Mouse (Mus musculus): ENCODE results near the gene Phykpl.

The Phykpl gene

DNA sequence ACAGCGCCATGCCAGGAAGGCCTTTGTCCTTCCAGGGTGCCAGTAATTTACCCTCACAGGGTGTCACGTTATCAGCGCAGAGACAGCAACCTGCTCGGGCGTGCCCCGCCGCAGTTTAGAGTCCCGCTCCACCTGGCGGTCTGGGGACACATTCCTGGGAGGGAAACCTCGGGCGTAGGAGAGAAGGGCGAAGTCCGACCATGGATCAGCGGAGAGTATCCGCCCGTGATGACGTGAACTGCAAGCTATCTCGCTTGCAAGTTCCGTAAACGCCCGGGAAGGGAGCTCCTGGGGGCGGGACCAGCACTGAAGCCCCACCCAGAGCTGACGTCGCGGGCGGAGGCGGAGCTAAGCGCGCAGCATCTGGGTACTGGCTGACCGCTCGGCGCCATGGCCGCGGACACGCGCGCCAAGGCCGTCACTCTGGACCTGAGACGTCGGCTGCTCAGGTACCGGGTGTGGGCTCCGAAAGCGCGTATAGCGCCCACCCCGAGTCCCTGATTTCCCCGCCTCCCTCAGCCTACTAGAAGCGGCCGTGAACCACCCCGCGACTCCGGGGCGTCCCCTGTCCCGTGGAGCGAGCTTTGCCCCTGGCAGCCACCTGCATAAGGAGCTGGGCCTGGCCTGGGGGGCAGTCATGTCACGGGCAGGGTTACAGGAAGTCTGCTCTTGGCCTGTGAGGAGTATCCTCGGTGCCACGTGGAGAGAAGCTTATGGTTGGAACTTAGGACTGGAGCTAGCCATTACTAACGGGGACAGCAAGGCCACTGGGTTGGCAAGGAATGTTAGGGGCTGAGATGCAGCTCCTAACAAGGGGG, at the start of gene Phykpl:
Gene Phykpl (plus strand): TSS at position 327 of the 818 bp plus-strand sequence.
- DNase-seq, result peak; percentile 94 to 97

DNA sequence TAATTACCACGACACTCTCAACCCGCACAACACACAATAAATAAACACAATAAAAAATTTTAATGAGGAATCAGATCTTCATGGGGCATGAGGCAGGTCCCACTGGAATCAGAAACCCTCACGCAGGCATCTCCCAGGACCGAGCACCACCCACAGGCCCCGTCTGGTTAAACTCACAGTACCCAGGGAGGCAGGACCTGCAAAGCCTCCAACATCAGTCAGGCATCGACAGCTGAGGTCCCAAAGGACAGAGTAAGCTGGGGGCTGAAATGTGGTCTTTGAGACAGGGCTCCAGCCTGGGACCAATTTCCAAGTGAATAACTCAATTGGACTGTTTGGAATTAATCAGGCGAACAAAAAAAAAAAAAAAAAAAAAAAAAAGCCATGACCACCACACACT, 46.2 kb upstream of the Phykpl start:
- no peak for DNase-seq

- no peak for DNase-seq
Measured at GRCm38 (mm10) chr11:51538919-51539758, 45.4 kb upstream of the Phykpl start.

DNA sequence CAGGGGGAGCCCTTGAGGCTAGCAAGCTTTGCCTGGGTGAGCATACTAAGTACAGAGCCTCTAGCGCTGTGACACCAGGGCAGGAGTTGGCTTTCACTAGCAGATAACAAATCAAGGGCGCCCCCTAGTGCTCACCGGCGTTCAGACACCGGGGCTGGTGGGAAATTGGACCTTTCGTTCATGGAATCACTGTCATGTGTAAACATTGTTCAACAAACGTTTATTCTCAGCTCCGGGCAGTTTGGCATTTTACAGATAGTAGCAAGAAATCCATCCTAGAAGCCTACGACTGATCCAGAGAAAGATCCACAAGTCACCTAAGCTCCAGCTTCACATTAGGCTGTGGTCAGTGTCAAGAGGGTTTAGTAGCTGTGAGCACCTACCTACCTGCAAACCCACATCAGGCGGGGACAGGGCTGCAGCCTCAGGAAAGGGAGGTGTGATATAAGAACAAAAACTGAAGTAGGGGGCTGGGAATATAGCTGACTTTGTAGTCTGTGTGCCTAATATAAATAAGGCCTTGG, 44.7 kb upstream of the Phykpl start:
- peak; percentile 84 to 95 for DNase-seq

DNA sequence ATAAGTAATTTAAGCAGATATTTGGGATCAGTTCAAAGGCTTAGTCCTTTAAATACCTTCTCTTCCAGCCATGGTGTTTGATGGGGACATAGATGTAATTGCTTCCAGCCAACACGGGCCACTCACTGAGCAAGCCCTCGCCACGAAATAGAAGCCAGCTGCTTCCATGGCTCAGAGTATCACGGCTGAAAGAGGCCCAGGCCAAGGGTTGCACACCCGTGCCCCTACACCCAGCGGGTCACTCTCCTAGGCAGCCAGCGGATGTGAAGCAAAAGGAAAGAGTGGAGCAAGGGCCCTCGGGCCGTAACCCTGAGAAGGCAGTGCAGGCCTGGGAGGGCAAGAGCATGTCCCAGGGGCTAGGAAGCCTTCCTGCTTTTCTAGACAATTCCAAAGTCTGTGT, 42.1 kb upstream of the Phykpl start:
- no peak for DNase-seq

DNA sequence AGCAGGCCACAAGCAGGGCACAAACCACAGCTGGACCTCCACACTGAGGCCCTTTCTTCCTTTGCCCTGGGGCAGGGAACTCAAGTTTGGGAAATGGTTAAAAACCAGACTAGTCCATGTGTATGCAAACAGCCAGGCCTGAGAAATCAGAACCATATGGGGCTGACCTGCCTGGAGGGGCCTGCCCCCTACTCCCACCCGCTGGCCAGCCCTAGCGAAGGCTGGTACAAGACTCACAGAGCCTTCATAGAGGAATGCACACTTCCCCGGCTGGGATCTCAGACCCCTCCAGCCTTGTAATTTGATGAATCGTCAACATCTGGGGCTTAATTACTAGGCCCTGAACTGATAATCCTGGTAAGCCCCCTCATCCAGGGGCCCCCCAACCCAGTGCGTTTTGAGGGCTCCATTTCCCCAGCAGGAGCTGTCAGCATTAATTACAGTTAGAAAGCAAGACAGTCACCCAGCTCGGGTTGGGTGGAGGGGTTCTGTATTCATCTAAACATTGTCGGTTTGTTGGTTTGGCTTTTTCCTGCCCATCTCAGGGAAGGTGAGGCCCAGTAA, 41.0 kb upstream of the Phykpl start:
- no peak for DNase-seq

DNA sequence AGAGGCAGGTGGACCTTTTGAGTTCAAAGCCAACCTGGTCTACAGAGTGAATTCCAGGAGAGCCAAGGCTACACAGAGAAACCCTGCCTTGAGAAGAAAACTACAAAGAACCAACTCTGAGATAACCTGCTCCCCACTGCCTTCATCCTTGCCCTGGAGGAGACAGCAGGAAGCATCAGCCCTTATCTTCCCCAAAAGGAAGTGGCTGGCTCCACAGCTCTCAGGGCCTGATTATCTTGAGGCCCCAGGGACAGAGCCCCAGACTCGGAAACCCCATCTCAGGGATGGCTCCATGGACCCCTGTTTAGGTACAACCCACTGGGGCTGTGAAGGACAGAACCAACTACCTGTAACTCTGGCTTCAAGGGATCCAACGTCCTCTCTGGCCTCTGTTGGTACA, 40.1 kb upstream of the Phykpl start:
- DNase-seq, result no peak

DNA sequence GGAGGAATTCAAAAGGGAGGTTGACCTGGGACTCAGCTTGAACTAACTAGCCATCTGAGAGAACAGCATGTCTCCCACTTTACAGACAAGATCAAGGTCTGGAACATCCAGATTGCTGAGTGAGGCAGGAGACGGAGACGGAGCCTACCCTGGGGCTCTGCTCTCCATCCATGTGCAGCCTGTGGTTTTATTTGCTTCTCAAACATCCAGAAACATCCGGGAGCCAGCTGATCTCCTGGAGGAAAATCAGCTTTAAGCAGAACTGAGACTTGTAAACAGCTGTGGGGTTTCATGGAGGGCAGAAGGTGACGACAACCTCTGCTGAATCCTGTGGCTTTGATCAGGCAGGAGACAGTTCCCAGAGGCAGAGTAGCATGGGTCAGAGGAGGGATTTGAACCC, 38.7 kb upstream of the Phykpl start:
- DNase-seq, result no peak

GRCm38 (mm10) chr11:51551253-51551652, 33.3 kb upstream of the Phykpl start:
- DNase-seq, result peak; percentile 19

- no peak for DNase-seq
Measured at GRCm38 (mm10) chr11:51552091-51552490, 32.5 kb upstream of the Phykpl start.

GRCm38 (mm10) chr11:51554590-51554989, 30.0 kb upstream of the Phykpl start:
- DNase-seq, result no peak

GRCm38 (mm10) chr11:51555066-51555465, 29.5 kb upstream of the Phykpl start:
- DNase-seq, result no peak

- DNase-seq, result no peak
Measured at GRCm38 (mm10) chr11:51563276-51563675, 21.3 kb upstream of the Phykpl start.

DNA sequence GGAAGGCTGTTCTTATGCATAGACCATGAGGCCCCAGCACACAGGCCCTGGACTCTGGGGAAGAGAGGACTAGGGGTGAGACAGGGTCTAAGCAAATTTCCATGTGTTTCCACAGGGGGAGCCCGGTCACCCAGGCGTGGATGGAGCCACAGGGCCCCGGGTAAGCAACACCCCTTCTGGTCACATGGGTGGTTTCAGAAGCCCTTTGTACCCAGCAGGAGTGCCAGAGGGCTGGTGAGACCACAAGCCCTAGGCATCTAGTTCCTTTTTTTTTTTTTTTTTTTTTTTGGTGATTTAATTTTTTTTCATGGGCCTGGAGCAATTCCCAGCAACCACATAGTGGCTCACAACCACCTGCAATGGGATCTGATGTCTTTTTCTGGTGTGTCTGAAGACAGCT, 19.5 kb upstream of the Phykpl start:
- no peak for DNase-seq

- no peak for DNase-seq
Measured at GRCm38 (mm10) chr11:51565951-51566350, 18.6 kb upstream of the Phykpl start.

DNA sequence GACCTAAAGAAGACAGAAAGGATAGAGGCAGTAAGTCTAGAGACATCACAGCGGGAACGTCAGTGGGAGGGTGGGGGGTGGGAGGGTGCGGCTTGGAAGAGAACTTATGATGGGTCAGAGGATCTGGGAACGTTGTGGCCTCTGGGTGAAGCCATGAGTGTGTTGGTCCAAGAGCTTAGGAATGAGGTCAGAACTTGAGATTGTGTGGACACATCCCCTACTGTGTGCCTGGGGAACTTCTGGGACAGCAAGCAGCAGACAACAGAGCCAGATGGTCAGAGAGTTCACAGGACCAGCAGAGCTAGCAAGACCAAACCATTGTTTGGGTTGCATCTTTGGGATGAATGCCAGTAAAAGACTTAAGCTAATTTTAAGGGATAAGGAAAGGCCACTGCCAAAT, 15.8 kb upstream of the Phykpl start:
- DNase-seq, result no peak

DNA sequence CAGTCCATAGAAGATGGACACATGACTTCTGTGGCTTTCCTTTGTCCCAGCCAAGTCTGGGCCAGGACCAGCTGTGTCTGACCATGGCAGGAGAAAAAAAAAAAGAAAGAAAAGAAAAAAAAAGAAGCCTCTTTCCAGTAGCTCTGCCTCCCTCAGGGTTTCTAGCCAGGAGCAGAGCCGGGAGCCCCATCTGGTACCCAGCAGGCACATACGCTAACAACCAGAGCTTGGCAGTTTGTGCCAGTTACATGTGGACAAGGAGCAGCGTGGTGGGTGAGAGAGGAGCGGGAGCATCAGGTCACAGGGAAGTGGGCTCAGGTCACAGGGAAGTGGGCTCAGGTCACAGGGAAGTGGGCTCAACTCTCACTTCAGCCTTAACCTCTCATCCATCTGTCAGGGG, 8.1 kb upstream of the Phykpl start:
- no peak for DNase-seq

- DNase-seq, result peak; percentile 41 to 44
Measured at GRCm38 (mm10) chr11:51577587-51577986, 7.0 kb upstream of the Phykpl start.

DNA sequence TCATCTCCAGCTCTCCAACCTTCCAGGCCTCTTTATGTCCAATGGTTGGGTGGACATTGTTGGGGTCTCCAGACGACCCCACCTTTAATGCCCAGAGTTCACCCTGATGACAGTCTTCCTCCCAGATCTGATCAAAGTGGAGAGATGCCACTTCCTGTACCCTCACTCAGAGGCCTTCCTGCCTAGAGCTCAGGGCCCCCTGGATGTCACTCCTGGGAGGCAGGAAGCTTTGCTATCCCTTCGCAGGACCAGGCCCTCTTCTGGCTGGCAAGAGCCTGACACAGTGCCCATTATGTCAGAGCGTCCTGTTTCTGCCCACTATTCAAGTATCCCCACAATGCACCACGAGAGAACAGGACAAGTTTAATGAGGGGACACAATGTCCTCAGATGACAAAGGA, 5.5 kb upstream of the Phykpl start:
- no peak for DNase-seq

DNA sequence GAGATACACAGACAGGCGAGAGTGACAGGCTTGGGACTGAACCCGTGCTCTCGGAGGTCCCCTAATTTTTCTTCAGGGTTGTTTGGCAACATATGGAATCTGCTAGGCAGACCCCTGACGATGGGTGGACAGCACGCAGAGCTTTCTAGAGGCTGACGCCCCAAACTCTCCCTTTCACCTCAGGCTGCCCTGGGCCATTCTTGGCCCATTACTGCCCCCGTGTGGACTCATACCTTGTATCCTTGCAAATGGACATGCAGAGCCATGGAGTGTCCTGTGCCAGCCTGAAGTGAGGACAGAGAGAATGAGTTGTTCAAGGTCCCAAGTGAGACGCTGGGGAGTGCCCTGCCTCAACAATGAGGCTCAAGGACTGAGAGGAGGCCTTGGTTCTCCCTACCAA, 1.8 kb upstream of the Phykpl start:
- peak; percentile 59 to 84 for DNase-seq

GRCm38 (mm10) chr11:51584057-51584430, 513 bp upstream of the Phykpl start:
- DNase-seq, result peak in 1 of 2 experiments; percentile 24

- no peak for DNase-seq
Measured at GRCm38 (mm10) chr11:51585608-51586252, 1.2 kb downstream of the Phykpl start.

DNA sequence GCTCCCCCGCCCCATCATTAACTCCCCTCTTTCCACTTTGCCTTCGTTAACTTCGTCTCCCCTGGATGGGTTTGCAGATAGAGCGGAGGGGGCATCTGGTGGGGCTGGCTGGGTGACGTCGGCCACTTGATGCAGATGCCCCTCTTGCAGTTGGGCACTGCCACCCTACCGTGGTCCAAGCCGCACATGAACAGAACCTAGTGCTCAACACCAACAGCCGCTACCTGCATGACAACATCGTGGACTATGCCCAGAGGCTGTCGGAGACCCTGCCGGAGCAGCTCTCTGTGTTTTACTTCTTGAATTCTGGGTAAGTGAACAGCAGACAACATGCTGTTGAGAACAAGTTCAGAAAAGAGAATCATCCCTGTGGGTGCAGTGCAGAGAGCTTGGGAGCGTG, 1.9 kb downstream of the Phykpl start:
- no peak for DNase-seq

Data from spleen, adult 18-20 months (tissue).